Mouse (Mus musculus) right cerebral cortex, postnatal 36 days (tissue): ENCODE measurements around the gene Metap2.

Experiments used
- DNase-seq, 2 experiments: peaks; one replicate each; pipeline ENCODE4 v3.0.0; 2022; ENCODE audit warnings: low spot score in 2 of 2, mixed read lengths in 1 of 2

The Metap2 gene

GRCm38 (mm10) chr10:93911326-93911725 is 14.4 kb upstream of the Metap2 start:
- DNase-seq: no peak

- DNase-seq: no peak
Observed at GRCm38 (mm10) chr10:93909811-93910446, 13.0 kb upstream of the Metap2 start.

GRCm38 (mm10) chr10:93909015-93909414 is 12.1 kb upstream of the Metap2 start:
- DNase-seq: no peak

GRCm38 (mm10) chr10:93908540-93908939 is 11.6 kb upstream of the Metap2 start:
- DNase-seq: no peak

GRCm38 (mm10) chr10:93907376-93907775 is 10.5 kb upstream of the Metap2 start:
- no peak for DNase-seq

GRCm38 (mm10) chr10:93899907-93900306 is 3.0 kb upstream of the Metap2 start:
- DNase-seq: no peak

GRCm38 (mm10) chr10:93899303-93899702 is 2.4 kb upstream of the Metap2 start:
- no peak for DNase-seq

- DNase-seq: no peak
Observed at GRCm38 (mm10) chr10:93892551-93892950, 4.3 kb downstream of the Metap2 start.

- no peak for DNase-seq
Observed at GRCm38 (mm10) chr10:93891031-93891430, 5.9 kb downstream of the Metap2 start.

- no peak for DNase-seq
Observed at GRCm38 (mm10) chr10:93890565-93890964, 6.3 kb downstream of the Metap2 start.

GRCm38 (mm10) chr10:93889976-93890375 is 6.9 kb downstream of the Metap2 start:
- DNase-seq: peak; percentile 50 to 52

GRCm38 (mm10) chr10:93889579-93889950 is 7.3 kb downstream of the Metap2 start:
- DNase-seq: peak; percentile 84 to 87

- DNase-seq: peak; percentile 10 to 32
Observed at GRCm38 (mm10) chr10:93888935-93889578, 7.8 kb downstream of the Metap2 start.

- DNase-seq: no peak
Observed at GRCm38 (mm10) chr10:93888590-93888934, 8.3 kb downstream of the Metap2 start.

GRCm38 (mm10) chr10:93885839-93886477 is 10.9 kb downstream of the Metap2 start:
- no peak for DNase-seq

GRCm38 (mm10) chr10:93882738-93883364 is 14.0 kb downstream of the Metap2 start:
- no peak for DNase-seq

- DNase-seq: no peak
Observed at GRCm38 (mm10) chr10:93881918-93882317, 15.0 kb downstream of the Metap2 start.

- no peak for DNase-seq
Observed at GRCm38 (mm10) chr10:93878732-93879131, 18.2 kb downstream of the Metap2 start.

GRCm38 (mm10) chr10:93876772-93877171 is 20.1 kb downstream of the Metap2 start:
- no peak for DNase-seq

GRCm38 (mm10) chr10:93868886-93869285 is 28.0 kb downstream of the Metap2 start:
- no peak for DNase-seq

- DNase-seq: no peak
Observed at GRCm38 (mm10) chr10:93868401-93868800, 28.5 kb downstream of the Metap2 start.

- DNase-seq: no peak
Observed at GRCm38 (mm10) chr10:93856095-93856494, 40.8 kb downstream of the Metap2 start.

- no peak for DNase-seq
Observed at GRCm38 (mm10) chr10:93855126-93855525, 41.8 kb downstream of the Metap2 start.
